Mouse (Mus musculus) heart, postnatal 0 days (tissue): ENCODE data around the gene Myo1e.

Experiments used
- CTCF ChIP-seq: IDR thresholded peaks from 2 replicates; pipeline ENCODE4 v1.5.1; 2016; ENCODE audit warnings: antibody characterized with exemption, control low read depth, low read depth
- EP300 ChIP-seq: IDR thresholded peaks from 2 replicates; pipeline ENCODE4 v1.6.1; 2016; ENCODE audit warnings: antibody characterized with exemption, low read depth

DNA sequence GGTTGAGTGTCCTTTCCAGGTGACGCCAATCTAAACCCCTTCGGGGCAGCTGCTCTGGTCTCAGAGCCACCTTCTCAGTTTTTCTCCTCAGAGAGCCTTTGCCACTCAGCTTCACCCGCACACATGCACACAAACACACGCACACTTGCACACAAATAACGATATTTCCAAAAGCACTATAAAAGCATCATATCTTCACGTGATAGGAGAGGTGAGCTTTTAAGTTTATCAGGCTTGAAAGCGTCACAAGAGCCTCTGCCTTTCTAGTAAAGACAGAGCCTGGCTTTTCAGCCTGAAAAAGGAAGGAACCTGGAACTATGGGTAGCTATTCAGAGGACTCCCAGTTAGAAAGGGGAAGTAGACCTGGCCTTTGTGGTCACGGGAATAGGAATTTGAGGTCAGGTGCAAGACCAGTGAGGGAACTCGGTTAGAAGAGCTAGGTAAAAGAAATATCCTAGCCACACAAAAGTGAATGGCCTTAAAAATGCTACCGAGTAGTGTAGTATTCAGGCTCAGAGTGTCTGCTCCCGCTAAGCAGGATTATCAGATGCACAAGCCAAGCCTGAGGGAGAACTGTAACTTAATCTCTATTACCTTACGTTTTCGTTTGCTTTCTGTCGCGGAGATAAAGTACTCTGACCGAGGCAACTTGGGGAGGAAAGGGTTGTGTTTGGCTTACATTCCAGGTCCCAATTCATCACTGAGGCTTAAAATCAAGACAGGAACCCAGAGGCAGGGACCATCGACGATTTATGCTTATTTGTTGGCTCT, 178.0 kb downstream of the Myo1e start:
- no peak for TF ChIP-seq EP300
- no peak for TF ChIP-seq CTCF
